Mouse (Mus musculus): ENCODE data around the gene Gm19345. TPM values are rescaled to one million over a fixed set of nuclear protein-coding genes. Genes with fewer than 3 reads are reported as not detected.

Gene Gm19345
- polyA plus RNA-seq, 1 experiment from 2014 or later: 0.59 TPM

DNA sequence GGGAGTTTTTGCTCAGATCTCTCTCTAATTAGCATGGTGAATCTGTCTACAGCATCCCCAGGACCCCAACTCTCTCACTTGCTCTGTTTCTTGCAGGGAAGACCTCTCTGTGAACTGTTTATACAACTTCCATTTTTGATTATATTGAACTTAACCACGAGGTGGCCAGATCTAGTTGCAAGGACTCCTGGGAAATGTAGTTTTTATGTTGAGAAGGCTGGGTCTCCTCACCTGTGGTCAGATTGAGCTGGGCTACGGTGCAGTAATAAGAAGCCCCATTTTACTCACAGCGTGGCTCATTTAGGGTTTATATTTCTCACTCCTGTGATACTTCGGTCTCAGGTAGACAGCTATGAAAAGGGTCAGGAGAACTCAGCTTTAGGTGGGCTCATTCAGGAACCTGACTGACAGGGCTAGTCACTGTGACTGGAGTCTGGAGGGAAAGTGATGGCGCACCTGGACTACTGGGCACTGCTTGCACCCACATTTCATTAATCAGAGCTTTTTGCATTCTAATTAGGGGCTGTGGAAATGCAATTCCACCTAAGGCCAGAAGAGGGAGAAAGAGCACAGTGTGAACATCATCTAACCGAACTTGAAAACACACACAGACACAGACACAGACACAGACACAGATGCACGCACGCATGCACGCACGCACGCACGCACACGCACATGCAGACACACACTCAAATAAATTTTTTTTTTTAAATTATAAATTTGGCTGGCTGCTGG is 24.3 kb downstream of the Gm19345 start:
- H3K27ac ChIP-seq (replicated peaks): no peak overlapping the region
- no peak overlapping the region for H3K4me2 ChIP-seq (replicated peaks)
- no peaks in the 10 kb centered on the region for H3K9me3 ChIP-seq (replicated peaks)
- H3K9ac ChIP-seq: no peak overlapping the region
- no peaks in the 10 kb centered on the region for H3K36me3 ChIP-seq
- ATAC-seq (ENCODE audit: insufficient number of reproducible peaks, low FRiP score, low TSS enrichment, low read depth): no peak; the same call in 1 of the 2 replicates
- no peak overlapping the region for H3K4me3 ChIP-seq (replicated peaks)
- H3K4me1 ChIP-seq: no peaks in the 10 kb centered on the region
- H3K27me3 ChIP-seq: no peaks in the 10 kb centered on the region
- WGBS: 45% methylated on average over 13 of the region's 13 CpGs

DNA sequence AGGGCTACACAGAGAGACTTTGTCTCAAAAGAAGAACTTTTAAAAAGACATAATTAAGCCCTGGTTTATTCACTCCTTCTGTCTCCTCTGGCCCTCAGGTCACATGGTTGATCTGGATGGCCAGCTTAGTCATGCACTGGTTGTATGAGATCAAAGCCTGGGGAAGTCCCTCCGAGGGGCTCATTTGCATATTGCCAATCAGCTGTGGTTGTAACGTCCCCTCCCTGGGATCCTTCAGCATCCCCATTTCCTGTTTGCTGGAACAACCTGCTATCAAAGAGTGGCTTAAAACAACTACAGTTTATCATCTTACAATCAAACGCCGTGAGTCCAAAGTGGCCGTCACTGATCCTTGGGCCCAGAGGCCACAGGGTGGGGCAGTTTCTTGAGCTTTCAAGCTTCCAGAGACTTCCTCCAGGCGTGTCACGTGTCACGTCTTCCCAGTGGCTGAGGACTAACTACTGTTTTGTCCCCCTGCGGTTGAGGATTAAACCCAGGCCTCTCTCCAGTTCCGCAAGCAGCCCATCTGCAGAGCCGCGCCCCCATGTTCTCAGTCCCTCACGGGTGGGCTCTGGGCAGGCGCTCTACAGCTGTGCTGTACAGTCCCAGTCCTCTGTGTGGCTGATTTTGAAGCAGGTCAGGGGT is 25.1 kb downstream of the Gm19345 start:
- H3K9me3 ChIP-seq (replicated peaks): no peaks in the 10 kb centered on the region
- H3K4me3 ChIP-seq (replicated peaks): no peak overlapping the region
- H3K27ac ChIP-seq (replicated peaks): no peak overlapping the region
- no peak for ATAC-seq (ENCODE audit: insufficient number of reproducible peaks, low FRiP score, low TSS enrichment, low read depth)
- no peaks in the 10 kb centered on the region for H3K4me1 ChIP-seq
- H3K36me3 ChIP-seq: no peaks in the 10 kb centered on the region
- no peak overlapping the region for H3K4me2 ChIP-seq (replicated peaks)
- no peak overlapping the region for H3K9ac ChIP-seq
- no peaks in the 10 kb centered on the region for H3K27me3 ChIP-seq
- 42% methylated on average over 14 of the region's 14 CpGs for WGBS

GRCm38 (mm10) chr7:19880754-19881153 is 29.0 kb downstream of the Gm19345 start:
- no peak for ATAC-seq (ENCODE audit: insufficient number of reproducible peaks, low FRiP score, low TSS enrichment, low read depth)
- no peak overlapping the region for H3K9ac ChIP-seq
- 85% methylated on average over 8 of the region's 8 CpGs for WGBS
- H3K36me3 ChIP-seq: no peaks in the 10 kb centered on the region
- no peak overlapping the region for H3K4me3 ChIP-seq (replicated peaks)
- H3K27me3 ChIP-seq: no peaks in the 10 kb centered on the region
- H3K9me3 ChIP-seq (replicated peaks): no peaks in the 10 kb centered on the region
- no peaks in the 10 kb centered on the region for H3K4me1 ChIP-seq
- no peak overlapping the region for H3K27ac ChIP-seq (replicated peaks)
- H3K4me2 ChIP-seq (replicated peaks): no peak overlapping the region

DNA sequence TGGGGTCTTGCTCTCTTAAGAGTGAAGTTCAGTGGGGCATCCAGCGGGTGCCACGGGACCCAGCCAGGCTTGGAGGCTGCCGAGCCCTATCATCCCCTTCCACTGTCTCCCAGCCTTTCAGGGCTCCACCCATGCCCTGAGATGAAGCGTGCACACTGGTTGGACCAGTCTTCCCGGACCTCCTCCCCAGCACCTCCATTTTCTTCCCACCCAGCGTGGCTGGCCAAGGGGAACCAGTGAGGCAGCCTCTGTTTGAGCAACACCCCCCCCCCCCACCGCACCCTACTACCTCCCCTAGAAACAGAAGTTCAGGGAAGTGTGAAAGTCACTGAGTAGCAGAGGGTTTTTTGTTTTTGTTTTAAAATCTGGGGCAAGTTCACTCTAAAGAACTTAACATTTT is 36.0 kb downstream of the Gm19345 start, which contains the start of gene Ceacam19:
Gene Ceacam19, minus strand, starts transcription at position 117 of the 400 bp plus-strand sequence.
- no peaks in the 10 kb centered on the region for H3K9me3 ChIP-seq (replicated peaks)
- H3K27ac ChIP-seq (replicated peaks): no peak within 1 kb of the TSS
- no peak within 1 kb of the TSS for H3K4me3 ChIP-seq (replicated peaks)
- no peaks in the 10 kb centered on the region for H3K4me1 ChIP-seq
- H3K36me3 ChIP-seq: no peaks in the 10 kb centered on the region
- WGBS: 64% methylated on average over 7 of the region's 7 CpGs
- no peak within 1 kb of the TSS for H3K9ac ChIP-seq
- H3K27me3 ChIP-seq: no peaks in the 10 kb centered on the region
- ATAC-seq (ENCODE audit: insufficient number of reproducible peaks, low FRiP score, low TSS enrichment, low read depth): 0 out of 2 replicates have a peak, but pooled peaks have one; percentile 2
- no peak within 1 kb of the TSS for H3K4me2 ChIP-seq (replicated peaks)

DNA sequence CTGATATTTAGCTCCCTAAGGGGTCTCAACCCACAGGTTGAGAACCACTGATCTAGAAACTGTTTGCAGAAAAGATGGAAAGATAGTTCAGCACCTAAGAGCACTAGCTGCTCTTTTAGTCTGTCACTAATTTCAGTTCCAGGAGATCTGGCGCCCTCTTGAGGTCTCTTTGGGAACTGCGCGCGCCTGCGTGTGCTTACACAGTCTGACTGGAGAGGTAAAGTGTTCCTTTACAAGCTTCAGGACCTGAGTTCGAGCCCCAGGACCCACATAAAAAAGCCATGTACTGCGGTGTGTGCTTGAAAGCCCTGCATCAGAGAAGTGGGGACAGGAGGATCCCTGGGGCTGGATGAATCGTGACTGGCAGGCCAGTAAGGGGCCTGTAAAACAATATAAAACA is 38.1 kb downstream of the Gm19345 start:
- Histone ChIP-seq H3K27ac (replicated peaks) (no peak overlapping the region), H3K36me3 (no peaks in the 10 kb centered on the region), H3K4me3 (replicated peaks) (no peak overlapping the region), H3K9me3 (replicated peaks) (no peaks in the 10 kb centered on the region), H3K4me2 (replicated peaks) (no peak overlapping the region), H3K4me1 (no peaks in the 10 kb centered on the region), H3K9ac (no peak overlapping the region), H3K27me3 (no peaks in the 10 kb centered on the region)
- WGBS: 50% methylated on average over 8 of the region's 8 CpGs
- ATAC-seq (ENCODE audit: insufficient number of reproducible peaks, low FRiP score, low TSS enrichment, low read depth): no peak

Other genes with a start within 250 kb of the Gm19345 start
- 58.3 and 66.1 TPM in 2 replicates for gene Clasrp, start 247.5 kb upstream of the Gm19345 start, polyA plus RNA-seq (2015; fragmentation: Nextera tagmentation; extraction: Ambion mirVana)
- gene Relb, start 222.6 kb upstream of the Gm19345 start, polyA plus RNA-seq (2015; fragmentation: Nextera tagmentation; extraction: Ambion mirVana): 14.0 and 15.8 TPM in 2 replicates
- 78.0 and 89.1 TPM in 2 replicates for gene Clptm1, start 187.0 kb upstream of the Gm19345 start, polyA plus RNA-seq (2015; fragmentation: Nextera tagmentation; extraction: Ambion mirVana)
- 0.67 and 1.3 TPM in 2 replicates for gene Apoc2, start 174.1 kb upstream of the Gm19345 start, polyA plus RNA-seq (2015; fragmentation: Nextera tagmentation; extraction: Ambion mirVana)
- gene Gm44805, start 170.6 kb upstream of the Gm19345 start, polyA plus RNA-seq (2015; fragmentation: Nextera tagmentation; extraction: Ambion mirVana): not detected in 2 replicates
- gene Apoc4, start 170.5 kb upstream of the Gm19345 start, polyA plus RNA-seq (2015; fragmentation: Nextera tagmentation; extraction: Ambion mirVana): 0.16 TPM in 1 of 2 replicates, not detected in the other
- gene Apoc1, start 159.3 kb upstream of the Gm19345 start, polyA plus RNA-seq (2015; fragmentation: Nextera tagmentation; extraction: Ambion mirVana): 38.9 and 45.8 TPM in 2 replicates
- gene Apoe, start 152.8 kb upstream of the Gm19345 start, polyA plus RNA-seq (2015; fragmentation: Nextera tagmentation; extraction: Ambion mirVana): 442 and 474 TPM in 2 replicates
- gene Tomm40, start 136.6 kb upstream of the Gm19345 start, polyA plus RNA-seq (2015; fragmentation: Nextera tagmentation; extraction: Ambion mirVana): 146 and 148 TPM in 2 replicates
- 79.6 and 86.6 TPM in 2 replicates for gene Nectin2, start 101.5 kb upstream of the Gm19345 start, polyA plus RNA-seq (2015; fragmentation: Nextera tagmentation; extraction: Ambion mirVana)
- gene Bcam, start 81.0 kb upstream of the Gm19345 start, polyA plus RNA-seq (2015; fragmentation: Nextera tagmentation; extraction: Ambion mirVana): 158 and 163 TPM in 2 replicates
- 13.2 and 17.2 TPM in 2 replicates for gene Cblc, start 55.2 kb upstream of the Gm19345 start, polyA plus RNA-seq (2015; fragmentation: Nextera tagmentation; extraction: Ambion mirVana)
- 4.7 and 6.9 TPM in 2 replicates for gene Bcl3, start 29.2 kb upstream of the Gm19345 start, polyA plus RNA-seq (2015; fragmentation: Nextera tagmentation; extraction: Ambion mirVana)
- gene Ceacam16, start 9.3 kb downstream of the Gm19345 start, polyA plus RNA-seq (2015; fragmentation: Nextera tagmentation; extraction: Ambion mirVana): not detected in 2 replicates
- 4.1 and 5.5 TPM in 2 replicates for gene Ceacam19, start 36.0 kb downstream of the Gm19345 start, polyA plus RNA-seq (2015; fragmentation: Nextera tagmentation; extraction: Ambion mirVana)
- 13.2 and 14.1 TPM in 2 replicates for gene Pvr, start 69.2 kb downstream of the Gm19345 start, polyA plus RNA-seq (2015; fragmentation: Nextera tagmentation; extraction: Ambion mirVana)
- 0.11 TPM in 1 of 2 replicates, not detected in the other for gene Igsf23, start 98.8 kb downstream of the Gm19345 start, polyA plus RNA-seq (2015; fragmentation: Nextera tagmentation; extraction: Ambion mirVana)
- not detected in 2 replicates for gene Ceacam20, start 113.4 kb downstream of the Gm19345 start, polyA plus RNA-seq (2015; fragmentation: Nextera tagmentation; extraction: Ambion mirVana)
- gene Nlrp9b, start 139.5 kb downstream of the Gm19345 start, polyA plus RNA-seq (2015; fragmentation: Nextera tagmentation; extraction: Ambion mirVana): not detected in 2 replicates
- not detected in 2 replicates for gene Vmn1r91, start 247.7 kb downstream of the Gm19345 start, polyA plus RNA-seq (2015; fragmentation: Nextera tagmentation; extraction: Ambion mirVana)